Mouse (Mus musculus): ENCODE measurements at regions not wholly inside any gene's neighbourhood (a gene's known extent, or its start where the extent isn't known, plus 50 kb on each side); places are given as distances from the start of the nearest gene placed in this dataset.

DNA sequence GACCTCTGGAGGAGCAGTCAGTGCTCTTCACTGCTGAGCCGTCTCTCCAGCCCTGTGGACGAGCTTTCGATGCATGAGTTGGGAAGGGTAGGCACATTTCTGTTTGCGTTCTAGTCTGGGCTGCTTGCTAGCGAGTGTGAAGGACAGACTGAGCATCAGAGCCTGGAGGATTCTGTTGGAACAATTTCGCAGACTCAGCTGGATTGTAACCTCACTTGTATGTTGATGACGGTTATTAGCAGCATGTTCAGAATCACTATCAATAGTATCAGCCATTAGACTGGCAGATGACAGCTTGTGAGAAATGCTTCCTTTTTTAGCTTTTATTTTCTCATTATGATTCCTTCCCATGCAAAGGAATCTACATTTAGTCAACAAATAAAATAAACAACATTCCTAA lies 923.5 kb upstream of the Car8 start:
- DNase-seq (no peak), ATAC-seq (ENCODE audit: low FRiP score, low TSS enrichment) (no peak)
- H3K4me3 ChIP-seq (replicated peaks; ENCODE audit: low read depth, low read length) = no peak overlapping the region
- H3K9ac ChIP-seq (replicated peaks; ENCODE audit: low read length) = no peak overlapping the region
- peaks cover 7% of the 10 kb centered on the region; the same call in 1 of the 2 replicates for H3K4me1 ChIP-seq (ENCODE audit: control insufficient read depth, insufficient read depth, low read length)
- H3K4me2 ChIP-seq (ENCODE audit: low read length) = no peak overlapping the region
- H3K36me3 ChIP-seq (ENCODE audit: control insufficient read depth, insufficient read depth, low read length) = no peaks in the 10 kb centered on the region
- WGBS = 84% methylated on average over 7 of the region's 7 CpGs
- H3K27ac ChIP-seq (replicated peaks; ENCODE audit: low read depth, low read length) = no peak overlapping the region
- H3K9me3 ChIP-seq (ENCODE audit: control insufficient read depth, low read length) = no peaks in the 10 kb centered on the region
- no peaks in the 10 kb centered on the region for H3K27me3 ChIP-seq (ENCODE audit: control insufficient read depth, insufficient read depth, low read length)

DNA sequence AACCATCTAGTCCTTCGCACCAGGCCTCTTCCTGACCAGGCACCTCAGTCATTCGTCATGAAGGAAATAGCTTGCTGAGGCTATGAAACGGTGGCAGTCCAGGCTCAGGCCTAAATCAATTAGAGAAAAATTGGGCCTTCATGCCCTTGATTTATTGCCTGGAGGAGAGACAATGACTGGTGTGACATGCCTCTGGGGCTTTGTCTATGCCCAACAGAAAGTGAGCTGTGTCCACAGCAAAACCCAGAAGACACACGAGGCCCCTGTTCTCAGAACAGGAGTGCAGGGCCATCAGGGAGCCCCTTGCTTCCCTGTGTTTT lies 922.9 kb upstream of the Car8 start:
- H3K9ac ChIP-seq (replicated peaks; ENCODE audit: low read length) = no peak overlapping the region
- DNase-seq (no peak), ATAC-seq (ENCODE audit: low FRiP score, low TSS enrichment) (no peak)
- H3K27me3 ChIP-seq (ENCODE audit: control insufficient read depth, insufficient read depth, low read length) = no peaks in the 10 kb centered on the region
- no peak overlapping the region for H3K4me2 ChIP-seq (ENCODE audit: low read length)
- no peaks in the 10 kb centered on the region for H3K9me3 ChIP-seq (ENCODE audit: control insufficient read depth, low read length)
- H3K4me1 ChIP-seq (ENCODE audit: control insufficient read depth, insufficient read depth, low read length) = peaks cover 7% of the 10 kb centered on the region; the same call in 1 of the 2 replicates
- 43% methylated on average over 4 of the region's 4 CpGs for WGBS
- H3K36me3 ChIP-seq (ENCODE audit: control insufficient read depth, insufficient read depth, low read length) = no peaks in the 10 kb centered on the region
- H3K27ac ChIP-seq (replicated peaks; ENCODE audit: low read depth, low read length) = no peak overlapping the region; the same call in 1 of the 2 replicates
- no peak overlapping the region for H3K4me3 ChIP-seq (replicated peaks; ENCODE audit: low read depth, low read length)

DNA sequence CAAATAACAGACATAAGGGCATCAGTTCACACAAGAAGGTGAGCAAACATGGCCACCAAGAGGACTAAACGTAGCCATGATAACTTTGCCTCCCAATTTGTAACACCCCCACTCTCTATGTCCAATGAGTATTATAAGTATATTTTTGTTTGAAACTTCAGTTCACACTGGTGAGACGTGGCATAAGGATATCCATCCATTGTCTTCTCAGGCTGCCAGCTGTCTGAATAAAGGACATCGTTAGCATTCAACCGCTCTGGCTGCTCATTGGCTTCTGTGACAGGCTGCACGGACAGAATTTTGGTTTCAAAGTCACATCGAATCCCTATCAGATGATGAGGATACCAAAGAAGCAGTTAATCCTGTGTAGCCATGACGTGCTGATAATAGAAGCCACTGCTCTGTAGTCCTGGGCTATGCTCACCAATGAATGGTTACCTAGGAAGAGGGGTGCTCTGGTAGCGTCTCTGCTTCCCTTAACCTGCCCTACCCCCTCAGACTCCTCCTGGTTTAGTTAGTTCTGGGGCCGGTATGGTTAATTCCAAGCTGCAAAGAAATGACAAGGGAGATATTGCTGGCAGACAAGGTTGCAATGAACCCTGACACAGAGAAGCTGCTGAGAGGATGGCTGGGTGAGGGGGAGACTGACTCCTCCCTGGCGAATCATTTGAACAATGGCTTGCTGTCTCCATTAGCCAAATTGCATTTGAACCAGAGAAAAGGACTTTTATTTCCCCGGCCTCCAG lies 922.4 kb upstream of the Car8 start:
- H3K27ac ChIP-seq (replicated peaks; ENCODE audit: low read depth, low read length) = no peak overlapping the region; the same call in 1 of the 2 replicates
- peak; percentile 21 for DNase-seq
- no peak overlapping the region for H3K9ac ChIP-seq (replicated peaks; ENCODE audit: low read length)

DNA sequence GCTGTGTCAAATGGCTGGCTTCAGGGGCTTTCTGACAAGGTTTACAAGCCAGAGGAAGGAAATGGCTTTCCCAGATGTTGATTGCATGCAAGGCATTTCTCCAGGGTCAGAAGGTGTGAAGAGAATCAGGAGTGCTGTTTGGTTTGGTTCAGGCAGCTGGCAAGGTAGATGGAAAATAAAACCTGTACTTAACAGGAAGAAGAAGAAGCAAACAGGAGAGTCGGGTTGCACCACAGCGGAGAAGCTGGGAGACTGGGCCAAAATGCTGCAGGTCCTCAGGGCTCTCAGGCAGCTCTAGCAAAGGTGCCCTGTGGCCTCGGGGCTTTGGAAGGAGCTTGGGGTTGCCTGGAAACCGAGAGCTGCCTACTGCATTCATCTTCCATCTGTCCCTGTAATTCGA lies 908.9 kb upstream of the Car8 start:
- no peak overlapping the region for H3K4me3 ChIP-seq (replicated peaks; ENCODE audit: low read depth, low read length)
- no peak overlapping the region for H3K9ac ChIP-seq (replicated peaks; ENCODE audit: low read length)
- no peaks in the 10 kb centered on the region for H3K9me3 ChIP-seq (ENCODE audit: control insufficient read depth, low read length)
- no peaks in the 10 kb centered on the region for H3K36me3 ChIP-seq (ENCODE audit: control insufficient read depth, insufficient read depth, low read length)
- peak overlapping the region; percentile 5; the same call in 1 of the 2 replicates for H3K27ac ChIP-seq (replicated peaks; ENCODE audit: low read depth, low read length)
- 24% methylated on average over 5 of the region's 5 CpGs for WGBS
- peaks cover 8% of the 10 kb centered on the region; the same call in 1 of the 2 replicates for H3K4me1 ChIP-seq (ENCODE audit: control insufficient read depth, insufficient read depth, low read length)
- ATAC-seq (ENCODE audit: low FRiP score, low TSS enrichment) = no peak
- peak; percentile 52 for DNase-seq
- no peak overlapping the region for H3K4me2 ChIP-seq (ENCODE audit: low read length)
- H3K27me3 ChIP-seq (ENCODE audit: control insufficient read depth, insufficient read depth, low read length) = no peaks in the 10 kb centered on the region

More for the DNA sequence above, 922.4 kb upstream of the Car8 start:
- Histone ChIP-seq H3K36me3 (ENCODE audit: control insufficient read depth, insufficient read depth, low read length) (no peaks in the 10 kb centered on the region), H3K4me2 (ENCODE audit: low read length) (no peak overlapping the region), H3K4me1 (ENCODE audit: control insufficient read depth, insufficient read depth, low read length) (peaks cover 7% of the 10 kb centered on the region; the same call in 1 of the 2 replicates), H3K9me3 (ENCODE audit: control insufficient read depth, low read length) (no peaks in the 10 kb centered on the region), H3K27me3 (ENCODE audit: control insufficient read depth, insufficient read depth, low read length) (no peaks in the 10 kb centered on the region), H3K4me3 (replicated peaks; ENCODE audit: low read depth, low read length) (no peak overlapping the region)
- ATAC-seq (ENCODE audit: low FRiP score, low TSS enrichment) = no peak
- WGBS = 22% methylated on average over 11 of the region's 11 CpGs

DNA sequence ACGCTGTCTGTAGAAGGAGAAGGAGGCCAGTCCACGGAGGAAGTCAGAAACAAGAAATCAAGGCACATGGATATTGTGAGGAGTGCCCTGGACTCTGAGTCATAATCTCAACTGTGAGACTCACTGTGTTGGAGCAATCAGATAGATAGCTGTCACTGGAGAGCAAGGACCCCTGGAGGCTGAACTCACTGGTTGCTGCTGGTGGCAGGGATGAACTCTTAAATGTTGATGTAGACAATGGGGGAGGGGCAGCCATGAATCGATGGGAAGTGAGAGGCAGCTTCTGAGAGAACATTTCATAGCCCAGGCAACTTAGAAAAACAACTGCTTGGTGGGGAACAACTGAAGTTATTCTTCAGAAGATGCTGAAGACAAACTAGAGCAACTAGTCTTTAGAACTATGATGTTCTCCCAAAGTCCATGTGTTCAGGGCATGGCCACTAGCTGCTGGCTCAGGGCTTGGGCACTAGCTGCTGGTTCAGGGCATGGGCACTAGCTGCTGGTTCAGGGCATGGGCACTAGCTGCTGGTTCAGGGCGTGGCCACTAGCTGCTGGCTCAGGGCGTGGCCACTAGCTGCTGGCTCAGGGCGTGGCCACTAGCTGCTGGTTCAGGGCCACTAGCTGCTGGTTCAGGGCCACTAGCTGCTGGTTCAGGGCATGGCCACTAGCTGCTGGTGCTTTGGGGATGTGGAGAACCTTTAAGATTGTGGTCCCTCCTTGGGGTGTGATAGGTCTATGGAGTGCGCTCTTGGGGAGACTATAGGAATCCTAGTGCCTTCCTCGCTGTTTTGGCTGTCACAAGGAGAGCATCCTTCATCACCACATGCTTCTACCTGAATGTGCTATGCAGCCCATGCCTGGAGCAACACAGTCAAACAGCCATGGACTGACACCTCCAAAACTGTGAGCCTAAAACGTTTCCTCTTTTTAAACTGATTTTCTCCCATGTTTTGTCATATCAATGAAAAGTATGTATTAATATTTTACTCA lies 905.7 kb upstream of the Car8 start:
- Histone ChIP-seq H3K36me3 (ENCODE audit: control insufficient read depth, insufficient read depth, low read length) (no peaks in the 10 kb centered on the region), H3K27me3 (ENCODE audit: control insufficient read depth, insufficient read depth, low read length) (no peaks in the 10 kb centered on the region), H3K4me2 (ENCODE audit: low read length) (no peak overlapping the region), H3K27ac (replicated peaks; ENCODE audit: low read depth, low read length) (no peak overlapping the region), H3K4me1 (ENCODE audit: control insufficient read depth, insufficient read depth, low read length) (peaks cover 8% of the 10 kb centered on the region; the same call in 1 of the 2 replicates), H3K4me3 (replicated peaks; ENCODE audit: low read depth, low read length) (no peak overlapping the region), H3K9ac (replicated peaks; ENCODE audit: low read length) (no peak overlapping the region), H3K9me3 (ENCODE audit: control insufficient read depth, low read length) (no peaks in the 10 kb centered on the region)
- ATAC-seq (ENCODE audit: low FRiP score, low TSS enrichment) (no peak), DNase-seq (no peak)
- WGBS = 90% methylated on average over 9 of the region's 9 CpGs

DNA sequence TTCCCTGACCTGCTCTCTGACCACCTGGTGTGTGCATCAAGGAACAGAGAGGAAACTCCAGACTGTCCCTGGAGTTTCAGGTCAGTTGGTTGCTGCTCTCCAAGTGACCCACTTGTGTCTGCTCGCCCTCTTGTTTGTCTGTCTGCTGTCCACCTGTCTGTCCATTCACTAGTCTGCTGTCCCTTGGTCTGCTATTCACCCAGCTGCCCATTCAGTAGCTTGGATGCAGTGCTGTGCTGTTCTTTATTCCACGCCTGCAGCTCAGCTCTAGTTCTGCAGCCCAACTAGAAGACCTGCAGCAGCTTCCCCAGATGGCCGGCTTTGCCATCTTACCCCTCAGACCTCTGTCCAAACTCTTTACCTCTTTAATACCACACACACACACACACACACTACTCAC lies 904.2 kb upstream of the Car8 start:
- Histone ChIP-seq H3K4me2 (ENCODE audit: low read length) (no peak overlapping the region), H3K9me3 (ENCODE audit: control insufficient read depth, low read length) (no peaks in the 10 kb centered on the region), H3K27ac (replicated peaks; ENCODE audit: low read depth, low read length) (no peak overlapping the region), H3K36me3 (ENCODE audit: control insufficient read depth, insufficient read depth, low read length) (no peaks in the 10 kb centered on the region), H3K9ac (replicated peaks; ENCODE audit: low read length) (no peak overlapping the region), H3K4me1 (ENCODE audit: control insufficient read depth, insufficient read depth, low read length) (peaks cover 6% of the 10 kb centered on the region; the same call in 1 of the 2 replicates), H3K27me3 (ENCODE audit: control insufficient read depth, insufficient read depth, low read length) (no peaks in the 10 kb centered on the region), H3K4me3 (replicated peaks; ENCODE audit: low read depth, low read length) (no peak overlapping the region)
- no peak for DNase-seq
- no peak for ATAC-seq (ENCODE audit: low FRiP score, low TSS enrichment)
- 87% methylated on average over 3 of the region's 3 CpGs for WGBS

DNA sequence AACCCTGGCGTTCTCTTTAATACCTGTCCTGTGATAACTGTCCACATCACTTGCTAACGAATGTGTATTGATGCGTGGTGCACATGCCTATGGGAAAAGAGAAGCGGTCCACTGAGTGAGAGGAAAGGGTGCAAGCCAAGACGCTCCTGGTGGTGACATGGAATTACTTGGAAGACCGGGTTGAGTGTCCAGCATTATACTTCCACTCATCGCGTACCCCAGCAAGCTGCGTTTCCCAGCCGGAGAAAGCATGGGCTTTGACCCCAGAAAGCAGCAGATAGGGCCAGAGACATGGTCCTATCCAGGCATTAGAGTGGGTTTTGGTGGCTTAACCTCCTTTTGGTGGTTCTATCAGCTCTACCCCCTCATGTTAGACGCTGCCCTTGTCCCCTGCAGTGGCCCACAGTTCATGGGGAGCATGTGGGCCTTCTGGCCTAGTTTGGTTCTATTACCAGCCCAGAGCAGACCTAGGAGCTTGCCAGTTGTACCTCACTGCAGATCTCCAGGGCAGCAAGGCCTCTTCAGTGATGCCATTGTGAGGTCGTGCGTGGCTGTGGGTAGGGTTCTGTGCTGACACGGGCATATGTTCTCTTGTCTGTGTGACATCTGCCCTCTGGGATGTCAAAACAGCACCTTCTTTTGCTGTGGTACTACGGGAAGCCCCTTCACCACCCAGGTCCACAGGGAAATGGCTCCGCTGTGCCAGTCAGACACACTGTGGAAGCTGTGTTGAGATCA lies 903.3 kb upstream of the Car8 start:
- WGBS = 93% methylated on average over 16 of the region's 16 CpGs

DNA sequence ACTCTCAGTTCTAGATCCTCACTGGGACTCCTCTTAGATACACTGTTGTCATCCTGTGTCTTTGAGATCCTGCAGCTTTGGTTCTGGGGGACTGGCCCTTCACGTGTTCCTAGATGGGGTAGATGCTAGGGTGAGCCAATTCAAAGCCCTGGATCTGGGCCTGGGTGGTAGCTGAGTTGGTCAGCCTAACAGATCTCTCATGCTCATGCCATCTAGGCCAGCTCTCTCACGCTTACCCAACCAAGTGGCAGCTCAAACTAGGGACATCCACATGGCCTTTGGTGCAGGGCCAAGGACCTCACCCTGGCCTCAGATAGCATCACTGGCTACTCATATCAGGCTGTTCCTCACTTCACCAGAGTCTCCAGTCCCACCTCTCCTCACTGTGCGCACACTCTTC lies 901.9 kb upstream of the Car8 start:
- no peak for DNase-seq
- Histone ChIP-seq H3K4me2 (ENCODE audit: low read length) (no peak overlapping the region), H3K36me3 (ENCODE audit: control insufficient read depth, insufficient read depth, low read length) (no peaks in the 10 kb centered on the region), H3K9ac (replicated peaks; ENCODE audit: low read length) (no peak overlapping the region), H3K4me1 (ENCODE audit: control insufficient read depth, insufficient read depth, low read length) (peaks cover 7% of the 10 kb centered on the region; the same call in 1 of the 2 replicates), H3K9me3 (ENCODE audit: control insufficient read depth, low read length) (no peaks in the 10 kb centered on the region), H3K4me3 (replicated peaks; ENCODE audit: low read depth, low read length) (no peak overlapping the region), H3K27ac (replicated peaks; ENCODE audit: low read depth, low read length) (no peak overlapping the region), H3K27me3 (ENCODE audit: control insufficient read depth, insufficient read depth, low read length) (no peaks in the 10 kb centered on the region)
- ATAC-seq (ENCODE audit: low FRiP score, low TSS enrichment) = no peak
- WGBS = 91% methylated on average over 3 of the region's 3 CpGs

More for the DNA sequence above, 903.3 kb upstream of the Car8 start:
- Histone ChIP-seq H3K9me3 (ENCODE audit: control insufficient read depth, low read length) (no peaks in the 10 kb centered on the region), H3K4me3 (replicated peaks; ENCODE audit: low read depth, low read length) (no peak overlapping the region), H3K4me2 (ENCODE audit: low read length) (no peak overlapping the region), H3K27me3 (ENCODE audit: control insufficient read depth, insufficient read depth, low read length) (no peaks in the 10 kb centered on the region), H3K27ac (replicated peaks; ENCODE audit: low read depth, low read length) (no peak overlapping the region), H3K36me3 (ENCODE audit: control insufficient read depth, insufficient read depth, low read length) (no peaks in the 10 kb centered on the region), H3K4me1 (ENCODE audit: control insufficient read depth, insufficient read depth, low read length) (0 out of 2 replicates have a peak, but pooled peaks cover under 1% of the 10 kb centered on the region), H3K9ac (replicated peaks; ENCODE audit: low read length) (no peak overlapping the region)
- ATAC-seq (ENCODE audit: low FRiP score, low TSS enrichment) (no peak), DNase-seq (no peak)
